Mouse (Mus musculus) adrenal gland, postnatal 10 days (tissue): ENCODE measurements at regions not wholly inside any gene's neighbourhood (a gene's known extent, or its start where the extent isn't known, plus 50 kb on each side); places are given as distances from the start of the nearest gene placed in this dataset.

Experiments
- DNase-seq: peaks from one replicate; pipeline ENCODE4 v3.0.0; 2021; ENCODE audit warnings: mixed read lengths

GRCm38 (mm10) chr8:34625670-34626069 lies 514.1 kb upstream of the Gm10131 start:
- no peak for DNase-seq

- no peak for DNase-seq
These were observed 512.2 kb upstream of the Gm10131 start for GRCm38 (mm10) chr8:34623783-34624182.

- peak; percentile 41 for DNase-seq
These were observed 510.9 kb upstream of the Gm10131 start for GRCm38 (mm10) chr8:34622177-34623114.

GRCm38 (mm10) chr8:34618046-34618445 lies 506.5 kb upstream of the Gm10131 start:
- no peak for DNase-seq

- no peak for DNase-seq
These were observed 503.4 kb upstream of the Gm10131 start for GRCm38 (mm10) chr8:34614987-34615386.

GRCm38 (mm10) chr8:34614031-34614526 lies 502.5 kb upstream of the Gm10131 start:
- DNase-seq = no peak

GRCm38 (mm10) chr8:34613138-34613537 lies 501.6 kb upstream of the Gm10131 start:
- DNase-seq = no peak

GRCm38 (mm10) chr8:34612396-34612795 lies 500.9 kb upstream of the Gm10131 start:
- no peak for DNase-seq

GRCm38 (mm10) chr8:34610186-34610585 lies 498.6 kb upstream of the Gm10131 start:
- no peak for DNase-seq

- no peak for DNase-seq
These were observed 495.9 kb upstream of the Gm10131 start for GRCm38 (mm10) chr8:34607426-34607825.

GRCm38 (mm10) chr8:34605031-34605430 lies 493.5 kb upstream of the Gm10131 start:
- no peak for DNase-seq

- DNase-seq = no peak
These were observed 493.0 kb upstream of the Gm10131 start for GRCm38 (mm10) chr8:34604581-34604980.

GRCm38 (mm10) chr8:34601426-34601953 lies 490.0 kb upstream of the Gm10131 start:
- no peak for DNase-seq

GRCm38 (mm10) chr8:34600880-34601279 lies 489.3 kb upstream of the Gm10131 start:
- DNase-seq = peak; percentile 77

GRCm38 (mm10) chr8:34596593-34596992 lies 485.1 kb upstream of the Gm10131 start:
- no peak for DNase-seq

GRCm38 (mm10) chr8:34590976-34591749 lies 479.6 kb upstream of the Gm10131 start:
- DNase-seq = no peak

- no peak for DNase-seq
These were observed 466.5 kb upstream of the Gm10131 start for GRCm38 (mm10) chr8:34578043-34578442.

- DNase-seq = no peak
These were observed 462.5 kb upstream of the Gm10131 start for GRCm38 (mm10) chr8:34574009-34574408.

GRCm38 (mm10) chr8:34573007-34573881 lies 461.7 kb upstream of the Gm10131 start:
- peak; percentile 77 for DNase-seq

- DNase-seq = no peak
These were observed 460.2 kb upstream of the Gm10131 start for GRCm38 (mm10) chr8:34571736-34572135.

GRCm38 (mm10) chr8:34562278-34562677 lies 450.7 kb upstream of the Gm10131 start:
- peak; percentile 23 for DNase-seq

- DNase-seq = no peak
These were observed 438.2 kb upstream of the Gm10131 start for GRCm38 (mm10) chr8:34549786-34550185.
